Mouse (Mus musculus) gastrocnemius, postnatal 25 days (tissue): ENCODE measurements around the gene C87436. TPM values are rescaled to one million over a fixed set of nuclear protein-coding genes. Genes with fewer than 3 reads are reported as not detected.
A peak's percentile ranks its signal among the peaks of the same experiment; 100 is the strongest.

Source experiments
- DNase-seq: peaks from one replicate; pipeline ENCODE4 v3.0.0; 2022
- total RNA-seq, 2 experiments: library from RNA; stranded (reverse); gene quantifications; 1 replicate in 1 of 2; 2 replicates in 1 of 2; pipeline ENCODE4 v1.2.3; 2021

The C87436 gene
- total RNA-seq, 2 experiments from 2014 or later, result 6.1 to 6.4 TPM

DNA sequence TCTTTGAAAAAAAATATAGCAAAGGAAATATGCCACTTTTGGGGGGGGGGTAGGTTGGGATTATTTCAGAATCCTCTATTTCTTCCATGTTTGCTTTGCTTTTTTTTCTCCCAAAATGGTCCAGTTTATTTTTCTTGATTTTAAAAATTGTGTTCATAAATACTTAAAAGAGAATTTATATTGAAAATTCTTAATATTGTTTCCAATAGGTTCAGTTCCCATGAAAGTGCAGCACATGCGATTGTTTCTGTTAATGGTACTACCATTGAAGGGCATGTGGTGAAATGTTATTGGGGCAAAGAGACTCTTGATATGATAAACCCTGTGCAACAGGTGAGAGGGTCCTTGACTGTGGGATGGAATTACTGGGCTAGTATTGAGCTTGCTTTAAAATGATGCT, 11.8 kb upstream of the C87436 start, which contains the start of gene Gm44790:
Gm44790 (plus strand) TSS at position 301 of the 400 bp plus-strand sequence.
- DNase-seq, result no peak

DNA sequence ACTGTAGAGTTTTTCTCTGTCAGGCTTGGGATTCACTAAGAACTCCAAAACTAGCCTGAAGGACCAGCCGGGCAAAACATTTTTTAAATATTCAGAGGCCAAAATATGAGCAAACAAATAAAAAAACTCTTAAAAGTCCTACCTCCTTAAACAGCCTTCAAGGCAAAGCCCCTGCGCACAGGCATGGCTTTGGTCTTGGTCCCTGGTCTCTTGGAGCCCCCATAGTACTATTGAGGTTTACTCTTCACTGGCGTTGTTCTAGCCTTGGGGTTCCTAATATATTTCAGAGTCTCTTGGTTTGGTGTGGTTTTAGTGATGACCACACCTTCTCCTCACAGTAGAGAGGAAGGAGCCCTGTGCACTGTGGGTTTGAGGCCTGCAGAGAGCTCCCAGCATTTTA, 6.6 kb upstream of the C87436 start:
- DNase-seq, result no peak

DNA sequence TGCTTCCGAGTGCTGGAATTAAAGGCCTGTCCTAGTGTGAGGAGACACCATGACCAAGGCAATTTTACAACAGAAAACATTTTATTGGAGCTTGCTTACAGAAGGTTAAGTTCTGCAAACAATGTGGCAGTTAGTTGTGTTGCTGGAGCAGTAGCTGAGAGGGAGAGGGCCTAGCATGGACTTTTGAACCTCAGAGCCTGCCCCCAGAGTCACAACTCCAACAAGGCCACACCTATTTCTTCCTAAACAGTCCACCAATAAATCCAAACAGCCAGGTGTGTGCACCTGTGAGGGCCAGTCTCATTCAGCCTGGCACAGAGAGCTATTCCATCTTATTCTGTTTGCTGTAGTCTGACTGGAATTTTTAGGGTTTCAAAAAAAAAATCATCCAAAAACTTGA, 4.5 kb upstream of the C87436 start:
- DNase-seq, result no peak

DNA sequence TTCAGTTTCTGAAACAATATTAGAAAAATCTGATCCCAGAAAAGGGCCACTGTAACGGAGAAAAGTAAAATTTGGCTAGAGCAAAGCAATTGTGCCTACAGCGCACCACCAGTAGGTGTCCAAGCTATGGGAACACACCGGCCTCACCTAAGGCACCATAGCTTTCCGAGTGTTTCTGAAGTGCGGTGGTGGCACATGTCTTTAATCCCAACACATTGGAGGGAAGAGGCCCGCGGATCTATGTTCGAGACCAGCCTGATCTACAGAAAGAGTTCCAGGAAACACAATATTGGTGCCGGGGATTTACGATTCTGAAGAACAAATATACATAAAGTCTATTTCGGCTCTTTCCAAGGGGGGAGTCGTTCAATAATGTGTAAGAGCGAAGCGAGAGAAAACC, 463 bp upstream of the C87436 start:
- DNase-seq, result no peak

DNA sequence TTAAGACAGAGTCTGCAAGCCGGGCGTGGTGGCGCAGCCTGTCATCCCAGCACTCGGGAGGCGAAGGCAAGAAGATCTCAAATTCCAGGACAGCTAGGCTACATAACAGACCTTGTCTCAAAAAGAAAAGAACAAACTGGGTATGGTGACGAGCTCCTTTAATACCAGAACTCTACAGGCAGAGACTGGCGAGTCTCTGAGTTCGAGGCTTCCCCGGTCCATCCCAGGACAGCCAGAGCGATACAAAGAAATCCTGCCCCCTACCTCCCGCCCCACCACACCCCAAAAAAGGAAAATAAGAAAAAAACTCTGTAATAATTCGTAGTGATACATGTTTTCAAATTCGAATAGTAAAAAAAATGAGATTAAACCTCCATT, 934 bp downstream of the C87436 start:
- no peak for DNase-seq

DNA sequence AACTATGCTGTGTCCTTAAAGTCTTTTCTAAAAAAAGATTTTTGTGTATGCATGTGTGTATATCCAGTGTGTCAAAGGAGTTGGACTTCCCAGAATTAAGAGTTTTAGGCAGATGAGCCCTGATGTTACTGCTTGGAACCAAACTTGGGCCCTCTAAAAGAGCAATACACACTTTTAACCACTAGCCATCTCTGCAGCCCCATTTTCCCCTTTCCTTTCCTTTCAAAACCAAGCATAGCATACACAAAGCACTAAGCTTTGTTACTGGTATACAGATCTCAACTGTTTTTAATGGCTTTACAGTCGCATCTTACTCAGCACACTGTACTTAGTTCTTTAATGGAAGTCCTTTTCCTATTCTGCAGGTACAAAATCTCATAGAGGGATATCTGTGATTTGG, 1.4 kb downstream of the C87436 start:
- no peak for DNase-seq

DNA sequence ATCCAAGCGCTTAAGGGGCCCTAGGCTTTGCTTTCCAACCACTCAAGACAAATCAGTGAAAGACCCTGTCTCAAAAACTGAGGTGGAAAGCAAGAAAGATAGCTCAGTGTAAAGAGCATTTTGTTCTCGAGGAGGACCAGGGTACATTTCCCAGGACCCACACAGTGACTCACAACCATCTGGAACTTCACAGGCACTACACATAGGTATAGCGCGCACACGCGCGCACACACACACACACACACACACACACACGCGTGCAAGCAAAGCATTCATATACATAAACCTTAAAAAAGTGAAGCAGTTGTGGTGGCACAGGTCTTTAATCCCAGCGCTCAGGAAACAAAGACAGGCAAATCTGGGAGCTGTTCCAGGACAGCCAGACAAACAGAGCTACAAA, 3.4 kb downstream of the C87436 start:
- DNase-seq, result no peak

DNA sequence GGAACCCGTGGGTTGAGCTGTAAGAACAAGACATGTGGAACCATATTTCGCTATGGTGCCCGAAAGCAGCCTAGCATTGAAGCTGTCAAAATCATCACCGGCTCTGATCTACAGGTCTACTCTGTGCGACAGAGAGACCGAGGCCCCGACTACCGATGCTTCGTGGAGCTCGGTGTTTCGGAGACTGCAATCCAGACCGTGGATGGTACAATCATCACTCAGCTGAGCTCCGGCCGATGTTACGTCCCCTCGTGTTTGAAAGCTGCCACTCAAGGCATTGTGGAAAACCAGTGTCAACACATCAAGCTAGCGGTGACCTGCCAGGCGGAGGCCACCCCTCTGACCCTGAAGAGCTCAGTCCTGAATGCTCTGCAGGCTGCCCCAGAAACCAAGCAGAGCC, 7.4 kb downstream of the C87436 start:
- DNase-seq, result no peak

DNA sequence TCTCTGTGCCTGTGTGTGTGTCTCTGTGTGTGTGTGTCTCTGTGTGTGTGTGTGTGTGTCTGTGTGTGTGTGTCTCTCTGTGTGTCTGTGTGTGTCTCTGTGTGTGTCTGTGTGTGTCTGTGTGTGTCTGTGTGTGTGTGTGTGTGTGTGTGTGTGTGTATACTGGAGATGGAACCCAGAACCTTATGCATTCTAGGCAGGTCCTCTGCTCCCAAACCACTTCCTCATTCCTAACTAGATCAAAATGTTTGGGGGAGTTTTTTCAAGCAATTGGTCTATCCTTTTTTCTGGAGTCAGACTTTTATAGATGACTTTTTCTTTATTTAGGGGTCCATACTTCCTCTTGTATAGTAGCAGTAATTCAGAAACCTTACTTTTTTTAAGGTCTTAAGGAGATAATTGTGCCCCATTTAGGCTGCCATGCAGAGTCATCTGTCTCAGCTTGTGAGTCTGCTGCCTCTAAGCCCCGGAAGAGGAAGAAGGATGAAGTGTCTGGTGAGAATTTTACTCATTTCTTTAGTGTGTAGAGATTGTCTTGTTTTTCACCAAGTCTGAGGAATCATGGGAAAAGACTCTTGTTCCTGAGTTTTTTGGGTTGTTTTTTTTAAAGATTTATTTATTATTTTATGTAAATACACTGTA, 8.9 kb downstream of the C87436 start:
- no peak for DNase-seq

DNA sequence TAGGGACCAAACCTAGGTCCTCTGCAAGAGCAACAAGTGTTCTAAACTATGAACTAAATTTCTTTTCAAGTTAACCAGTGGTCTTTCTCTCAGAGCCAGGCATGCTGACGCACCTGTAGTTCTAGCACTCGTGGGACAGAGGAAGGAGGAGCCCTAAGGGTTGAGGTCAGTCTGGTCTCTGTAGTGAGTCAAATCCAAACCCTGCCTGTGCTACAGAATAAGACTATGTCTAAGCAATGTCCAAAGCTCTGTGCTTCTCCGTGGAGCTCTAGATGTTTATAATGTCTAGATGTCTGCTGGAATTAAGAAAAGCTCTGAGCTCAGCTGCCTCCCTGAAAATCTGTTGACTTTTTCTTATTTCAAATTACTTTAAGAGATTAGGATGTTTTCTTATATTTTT, 18.6 kb downstream of the C87436 start:
- no peak for DNase-seq

DNA sequence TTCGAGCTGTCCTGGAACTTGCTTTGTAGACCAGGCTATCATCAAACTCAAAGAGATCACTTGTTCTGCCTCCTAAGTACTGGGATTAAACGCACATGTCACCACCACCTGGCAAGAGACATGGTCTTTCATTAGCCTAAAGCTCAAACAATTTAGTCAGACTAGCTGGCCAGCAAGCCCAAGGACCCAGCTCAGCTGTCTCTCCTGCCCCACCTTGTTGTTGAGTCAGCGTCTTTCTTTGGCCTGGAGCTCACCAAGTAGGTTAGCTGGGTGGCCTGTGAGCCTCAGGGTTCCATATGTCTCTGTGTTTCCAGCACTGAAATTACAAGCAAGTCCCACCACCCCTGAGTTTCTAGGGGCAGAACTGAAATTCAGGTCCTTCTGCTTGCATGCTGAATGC, 24.9 kb downstream of the C87436 start:
- no peak for DNase-seq

DNA sequence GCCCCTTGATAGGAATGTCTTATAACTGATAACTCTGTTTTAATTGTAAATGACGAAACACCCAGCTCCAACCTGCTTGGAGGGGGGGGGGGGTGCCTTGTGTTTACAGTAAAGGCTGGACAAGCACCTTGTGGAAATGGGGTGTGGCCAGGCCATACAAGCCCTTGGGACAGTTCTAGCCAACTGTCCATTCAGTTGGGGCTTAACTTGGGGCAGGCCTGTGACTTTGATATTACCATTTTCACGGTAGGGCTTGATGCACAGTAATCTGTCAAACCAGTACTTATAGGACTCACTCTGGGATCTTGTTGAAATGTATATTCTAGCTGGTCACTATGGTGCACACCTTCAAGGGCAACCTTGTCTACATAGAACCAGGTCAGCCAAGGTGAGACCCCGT, 33.1 kb downstream of the C87436 start:
- DNase-seq, result no peak

DNA sequence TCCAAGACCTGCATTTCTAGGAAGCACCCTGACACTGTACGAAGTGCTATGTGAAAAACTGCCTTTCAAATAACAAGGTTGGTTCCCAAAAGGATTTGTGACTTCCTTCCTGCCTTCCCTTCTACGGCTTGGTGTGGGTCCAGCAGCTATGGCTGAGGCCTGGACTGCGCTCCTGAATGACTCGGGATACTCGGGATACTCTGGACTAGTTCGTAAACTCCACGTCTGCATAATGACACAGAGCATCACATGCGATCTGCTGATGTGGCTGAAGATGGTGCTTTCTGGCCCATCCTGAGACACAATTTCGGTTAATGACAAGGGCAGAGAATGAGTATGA, 33.6 kb downstream of the C87436 start:
- DNase-seq, result no peak

DNA sequence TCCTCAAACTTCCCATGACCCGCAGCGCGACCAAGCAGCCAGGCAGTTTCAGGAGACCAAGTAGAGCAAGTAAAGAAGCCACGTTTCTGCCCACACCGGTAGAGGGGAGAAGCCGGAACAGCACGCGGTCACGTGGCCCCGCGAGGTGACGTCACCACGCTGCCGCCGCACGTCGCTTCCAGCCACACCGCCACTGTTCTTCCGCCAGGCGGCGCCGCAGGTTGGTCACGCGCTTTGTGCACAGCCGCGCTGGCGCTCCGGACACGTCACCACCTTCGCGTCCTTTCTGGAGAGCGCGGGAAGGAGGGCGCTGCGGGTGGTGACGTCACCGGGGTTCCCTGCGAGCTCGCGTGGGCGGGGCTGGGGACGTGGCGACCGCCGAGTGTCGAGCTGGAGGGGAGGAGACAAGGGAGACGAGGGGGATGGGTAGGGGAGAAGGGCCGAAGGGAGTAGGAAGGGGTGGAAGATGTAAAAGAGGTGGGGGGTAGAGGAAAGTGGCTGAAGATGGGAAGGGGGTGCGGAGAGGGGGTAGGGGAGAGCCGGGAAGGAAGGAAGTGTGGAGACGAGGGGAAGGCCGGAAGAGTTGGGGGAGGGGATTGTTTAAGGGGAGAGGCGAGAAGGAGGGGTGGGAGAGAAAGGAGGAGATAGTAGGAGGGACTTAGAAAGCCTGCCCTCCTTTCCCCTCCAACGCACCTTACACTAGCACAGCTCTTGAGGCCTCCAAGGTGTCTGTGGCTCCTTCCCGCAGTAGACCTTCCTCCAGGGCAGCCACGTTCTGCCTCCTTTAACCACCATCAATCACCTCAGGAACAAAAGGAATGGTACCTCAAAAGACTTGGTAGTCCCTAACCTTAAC, 34.2 kb downstream of the C87436 start:
- peak; percentile 99 for DNase-seq

DNA sequence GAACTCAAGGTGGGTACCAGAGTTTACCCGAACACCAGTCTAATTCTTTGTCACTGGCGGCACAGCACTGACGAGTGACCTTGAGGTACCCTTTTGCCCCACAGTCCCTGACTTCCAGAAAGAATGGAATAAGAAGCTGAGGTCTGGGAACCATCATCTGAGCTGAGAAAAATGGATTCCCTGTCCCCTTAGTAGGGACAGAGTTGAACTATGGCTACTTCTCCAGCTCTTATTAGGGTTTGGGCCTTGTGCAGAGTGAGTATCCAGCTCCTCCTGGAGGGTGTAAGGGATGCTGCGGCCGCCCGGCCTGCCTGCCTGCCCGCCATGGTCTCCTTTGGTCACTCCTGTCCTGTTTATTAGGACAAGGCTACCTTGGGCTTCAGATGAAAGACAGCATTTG, 34.9 kb downstream of the C87436 start:
- no peak for DNase-seq

DNA sequence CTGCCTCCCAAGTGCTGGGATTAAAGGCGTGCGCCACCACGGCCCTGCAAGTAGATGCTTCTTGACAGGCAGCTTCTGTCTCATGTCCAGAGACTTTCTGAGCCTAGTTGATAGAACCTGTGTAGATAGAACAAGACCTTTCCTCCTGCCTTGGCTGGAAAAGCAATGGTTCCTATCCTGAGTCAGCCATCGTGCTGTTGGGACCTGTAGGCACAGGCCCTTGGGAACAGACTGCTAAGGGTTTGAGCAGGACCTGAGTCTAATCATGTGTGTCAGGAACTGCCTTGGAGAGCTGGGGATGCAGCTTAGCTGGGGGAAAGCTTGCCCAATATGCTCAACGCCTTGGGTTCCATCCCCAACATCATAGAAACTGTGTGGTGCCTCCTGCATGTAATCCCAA, 35.9 kb downstream of the C87436 start:
- DNase-seq, result no peak

DNA sequence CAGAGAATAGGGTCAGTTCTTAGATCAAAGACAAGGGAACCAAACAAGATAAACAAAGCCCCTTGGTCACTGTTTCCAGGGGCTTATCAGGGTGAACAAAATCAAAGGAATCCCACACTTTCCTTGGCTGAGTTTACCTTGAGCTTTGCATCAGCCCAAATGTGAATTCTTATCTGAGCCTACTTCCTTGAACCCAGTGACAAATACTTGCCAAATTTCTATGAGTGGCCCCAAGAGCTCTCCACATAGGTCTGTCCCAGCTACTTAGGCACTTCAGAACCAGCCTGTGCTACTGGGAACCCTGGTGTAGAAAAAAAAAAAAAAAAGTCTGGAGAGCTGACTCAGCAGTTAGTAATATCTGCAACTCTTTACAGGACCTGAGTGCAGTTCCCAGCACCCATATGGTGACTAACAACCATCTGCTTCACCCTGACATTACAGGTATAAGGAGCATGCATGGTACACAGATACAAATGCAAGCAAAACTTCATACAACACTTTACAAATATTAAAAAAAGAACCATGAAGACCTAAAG, 36.5 kb downstream of the C87436 start:
- no peak for DNase-seq

DNA sequence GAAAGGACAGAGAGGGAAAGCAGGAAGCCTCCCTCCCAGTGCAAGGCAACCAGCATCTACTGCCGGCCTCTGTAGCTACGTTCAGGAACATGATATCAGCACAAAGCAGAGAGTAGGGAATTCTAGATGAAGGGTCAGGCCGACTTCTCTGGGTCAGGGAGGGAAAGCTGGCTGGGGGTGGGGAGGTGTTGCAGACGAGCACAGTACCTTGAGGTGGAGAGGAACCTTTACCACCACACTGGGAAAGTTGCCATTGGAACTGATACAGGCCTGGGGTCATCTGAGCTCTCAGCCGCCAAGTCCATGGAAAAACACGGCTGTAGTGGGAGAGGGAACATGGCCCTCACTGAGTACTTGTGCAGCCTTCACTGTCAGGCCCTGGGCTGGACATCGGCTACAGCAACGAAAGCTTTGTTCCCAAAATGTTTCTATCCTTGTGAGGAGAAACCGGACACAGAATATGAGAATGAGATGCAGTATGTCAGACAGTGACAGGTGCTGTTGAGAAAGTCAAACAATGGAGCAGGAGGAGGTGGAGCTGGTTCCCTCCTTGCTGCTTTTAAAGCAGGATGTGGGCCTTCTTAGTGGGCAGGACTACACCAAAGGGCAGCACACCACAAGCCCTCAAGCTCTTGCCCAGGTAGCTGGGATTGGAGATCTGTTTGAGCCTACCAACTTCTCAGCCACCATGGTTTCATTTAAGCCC, 37.4 kb downstream of the C87436 start:
- peak; percentile 68 for DNase-seq

DNA sequence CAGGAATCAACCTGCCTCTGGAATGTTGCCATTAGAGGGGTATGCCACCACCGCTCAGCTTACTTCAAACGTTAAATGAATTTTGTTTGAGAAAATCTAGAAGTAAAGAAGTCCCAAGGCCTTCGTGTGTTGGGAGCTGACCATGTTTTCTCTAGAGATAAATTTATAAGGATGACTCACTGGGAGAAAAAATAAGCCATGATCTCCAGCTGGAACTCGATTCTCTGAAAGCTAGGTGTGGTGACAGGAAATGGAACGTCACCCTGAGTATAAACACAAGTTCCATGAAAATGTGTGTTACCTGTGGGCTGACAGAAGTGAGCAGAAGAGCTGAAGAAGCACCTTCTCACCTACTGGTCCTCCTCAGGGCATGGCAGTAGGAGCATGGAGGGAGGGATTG, 38.8 kb downstream of the C87436 start:
- no peak for DNase-seq

DNA sequence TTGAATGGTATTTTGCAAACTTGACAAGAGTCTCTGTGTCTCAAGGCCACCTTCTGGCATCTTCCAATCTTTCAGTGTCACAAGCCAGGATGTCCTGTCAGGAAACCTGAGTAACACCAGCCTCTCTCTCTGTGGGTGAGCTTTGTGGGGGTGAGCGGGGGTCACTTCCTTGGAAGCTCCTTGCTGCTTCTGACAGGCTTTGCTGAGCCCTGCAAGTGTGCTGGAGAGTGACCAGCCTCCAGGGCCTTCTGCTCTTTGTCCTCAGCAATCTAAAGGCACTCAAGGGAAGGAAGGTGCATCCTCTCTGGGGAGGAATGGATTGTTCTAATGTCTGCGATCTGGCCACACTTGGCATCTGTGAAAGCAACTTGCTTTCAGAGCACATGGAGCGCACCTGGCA, 41.1 kb downstream of the C87436 start:
- peak; percentile 30 for DNase-seq

DNA sequence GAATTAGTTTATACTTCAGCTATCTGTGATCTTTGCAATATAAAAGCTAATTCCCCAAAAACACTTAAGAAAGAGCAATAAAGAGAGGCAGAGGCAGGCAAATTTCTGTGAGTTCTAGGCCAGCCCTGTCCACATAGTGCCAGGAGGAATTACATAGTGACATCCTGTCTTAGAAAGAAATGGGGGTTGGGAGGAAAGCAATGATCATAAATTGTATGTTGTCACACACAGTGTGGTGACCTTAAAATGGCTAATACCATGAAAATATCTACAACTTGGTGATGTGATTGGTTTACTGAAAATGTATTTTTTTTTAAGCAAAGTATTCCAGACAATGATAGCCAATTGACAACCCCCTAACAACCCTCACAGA, 41.6 kb downstream of the C87436 start:
- no peak for DNase-seq

DNA sequence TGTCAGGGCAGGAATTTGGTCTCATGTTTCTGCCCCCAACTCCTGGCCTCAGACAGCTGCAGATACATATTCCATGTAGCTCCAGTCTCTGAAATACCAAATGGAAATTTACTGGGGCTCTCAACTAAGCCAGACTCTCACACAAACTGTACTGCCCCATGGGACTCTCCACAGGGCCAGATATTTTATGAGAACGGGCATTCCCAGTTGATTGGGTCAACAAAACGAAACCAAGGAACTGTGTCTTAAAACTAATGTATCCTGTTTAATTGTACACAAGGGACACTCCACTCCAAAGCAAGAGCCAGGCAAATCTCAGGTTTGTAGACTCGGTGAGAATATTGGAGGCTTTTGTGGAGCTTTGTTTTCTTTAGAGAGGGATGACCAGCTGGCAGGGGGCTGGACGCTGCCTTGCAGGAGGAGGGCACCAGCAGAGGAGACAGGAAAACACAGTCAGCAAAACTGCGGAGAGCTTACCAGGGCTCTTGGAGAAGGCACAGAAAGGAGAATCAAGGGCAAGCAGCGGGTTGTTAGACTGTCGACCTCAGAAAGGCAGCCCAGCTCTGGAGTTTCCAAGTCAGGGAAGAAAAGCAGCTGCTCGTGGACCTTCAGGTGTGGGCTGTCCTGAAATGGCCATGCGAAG, 42.1 kb downstream of the C87436 start:
- peak; percentile 70 for DNase-seq

DNA sequence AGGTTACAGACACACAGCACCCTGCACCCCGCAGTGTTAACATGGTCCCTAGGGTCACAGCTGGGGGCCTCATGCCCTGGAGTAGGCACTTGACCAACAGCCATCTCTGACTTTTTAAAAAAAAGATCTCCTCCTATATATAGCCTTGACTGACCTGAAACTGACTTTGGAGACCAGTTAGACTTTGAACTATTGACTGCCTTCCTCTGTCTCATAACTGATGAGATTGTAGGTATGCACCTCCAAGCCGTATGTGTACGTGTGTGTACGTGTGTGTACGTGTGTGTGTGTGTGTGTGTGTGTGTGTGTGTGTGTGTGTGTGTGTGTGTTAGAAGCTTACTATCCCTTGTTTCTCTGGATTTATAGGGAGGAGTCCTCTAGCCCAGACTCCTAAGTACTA, 43.7 kb downstream of the C87436 start:
- DNase-seq, result no peak
